Mouse (Mus musculus) heart, embryonic 15.5 days (tissue): ENCODE data around the gene Ptges3l. TPM values are rescaled to one million over a fixed set of nuclear protein-coding genes. Genes with fewer than 3 reads are reported as not detected.

Experiments used
- ATAC-seq: fragments of 200-750 bp; cut with Nextera tagmentation; replicated peaks from 2 replicates; pipeline ENCODE4 v1.8.0; 2017; ENCODE audit warnings: low read depth, moderate TSS enrichment; ENCODE audit not compliant: insufficient number of reproducible peaks, insufficient read depth, low FRiP score
- H3K27ac ChIP-seq: fragments of 300-500 bp; sonication (generic); 2 replicates; pipeline ENCODE4 v1.5.1; 2015; ENCODE audit warnings: mild to moderate bottlenecking, inconsistent platforms
- H3K27me3 ChIP-seq: fragments of 300-500 bp; sonication (generic); 2 replicates; pipeline ENCODE4 v1.6.1; 2015; ENCODE audit warnings: inconsistent platforms
- H3K36me3 ChIP-seq: fragments of 300-500 bp; sonication (generic); 2 replicates; pipeline ENCODE4 v1.6.1; 2015; ENCODE audit warnings: mild to moderate bottlenecking, inconsistent platforms
- H3K4me1 ChIP-seq: fragments of 300-500 bp; sonication (generic); replicated peaks from 2 replicates; pipeline ENCODE4 v1.6.1; 2015; ENCODE audit warnings: inconsistent platforms
- H3K4me2 ChIP-seq: fragments of 300-500 bp; sonication (generic); 2 replicates; pipeline ENCODE4 v1.6.1; 2015; ENCODE audit warnings: inconsistent platforms, mild to moderate bottlenecking, moderate library complexity
- H3K4me3 ChIP-seq: fragments of 300-500 bp; sonication (generic); 2 replicates; pipeline ENCODE4 v1.5.1; 2015; ENCODE audit warnings: mild to moderate bottlenecking, inconsistent platforms
- H3K9ac ChIP-seq: fragments of 300-500 bp; sonication (generic); 2 replicates; pipeline ENCODE4 v1.6.1; 2015; ENCODE audit warnings: mild to moderate bottlenecking, inconsistent platforms
- H3K9me3 ChIP-seq: fragments of 300-500 bp; sonication (generic); replicated peaks from 2 replicates; pipeline ENCODE4 v1.6.1; 2016; ENCODE audit warnings: inconsistent platforms
- WGBS: fragments of 180-500 bp; shearing (Covaris S2); methylation state at CpG from one replicate; pipeline ENCODE4 v1.1.7; 2015; ENCODE audit warnings: mixed read lengths; 5-methylcytosine and 5-hydroxymethylcytosine counted together
- polyA plus RNA-seq: library from polyadenylated mRNA; unstranded; fragments of >200 nt; fragmentation: Nextera tagmentation; extraction: Ambion mirVana; gene quantifications from 2 replicates; pipeline ENCODE4 v1.2.1, GENCODE M21; 2015

The Ptges3l gene
- polyA plus RNA-seq, 1 experiment from 2014 or later = 81.5 TPM

- peak within 1 kb of the TSS; percentile 91 for H3K4me3 ChIP-seq
- H3K9ac ChIP-seq = peak within 1 kb of the TSS; percentile 78
- H3K4me2 ChIP-seq = peak within 1 kb of the TSS; percentile 93
- H3K27ac ChIP-seq = peak within 1 kb of the TSS; percentile 87
- H3K27me3 ChIP-seq = no peaks in the 10 kb centered on the region
- no peaks in the 10 kb centered on the region for H3K9me3 ChIP-seq
- peaks cover 53% of the 10 kb centered on the region for H3K4me1 ChIP-seq
- peak; percentile 71 for ATAC-seq
- under 1% methylated on average over 60 of the region's 60 CpGs for WGBS
- H3K36me3 ChIP-seq = peaks cover 17% of the 10 kb centered on the region
Observed at GRCm38 (mm10) chr11:101465869-101466551, 40.9 kb upstream of the Ptges3l start, which contains the start of gene Vat1. Gene Vat1 (minus strand): TSS chr11:101466230.

GRCm38 (mm10) chr11:101465101-101465868 lies 40.2 kb upstream of the Ptges3l start:
- Histone ChIP-seq H3K4me3 (peak overlapping the region; percentile 91), H3K9ac (peak overlapping the region; percentile 78), H3K27me3 (no peaks in the 10 kb centered on the region), H3K4me1 (peaks cover 53% of the 10 kb centered on the region), H3K36me3 (peaks cover 23% of the 10 kb centered on the region), H3K9me3 (no peaks in the 10 kb centered on the region), H3K27ac (peak overlapping the region; percentile 87), H3K4me2 (peak overlapping the region; percentile 93)
- under 1% methylated on average over 50 of the region's 51 CpGs for WGBS
- ATAC-seq = 0 out of 2 replicates have a peak, but pooled peaks have one; percentile 34

- ATAC-seq = no peak
- Histone ChIP-seq H3K9me3 (no peaks in the 10 kb centered on the region), H3K36me3 (peaks cover 32% of the 10 kb centered on the region), H3K9ac (peak within 1 kb of the TSS; percentile 78), H3K4me3 (peak within 1 kb of the TSS; percentile 91), H3K4me1 (peaks cover 54% of the 10 kb centered on the region), H3K4me2 (peak within 1 kb of the TSS; percentile 93), H3K27ac (peak within 1 kb of the TSS; percentile 87), H3K27me3 (no peaks in the 10 kb centered on the region)
- WGBS = 11% methylated on average over 12 of the region's 12 CpGs
Observed at GRCm38 (mm10) chr11:101464211-101465100, 39.3 kb upstream of the Ptges3l start, which contains the start of gene Rnd2. Gene Rnd2 (plus strand): TSS chr11:101464999.

- Histone ChIP-seq H3K9me3 (no peaks in the 10 kb centered on the region), H3K4me1 (peaks cover 45% of the 10 kb centered on the region), H3K27ac (no peak overlapping the region), H3K4me2 (no peak overlapping the region), H3K36me3 (peaks cover 47% of the 10 kb centered on the region), H3K4me3 (no peak overlapping the region), H3K27me3 (no peaks in the 10 kb centered on the region), H3K9ac (no peak overlapping the region)
- WGBS = 52% methylated on average over 13 of the region's 13 CpGs
- ATAC-seq = no peak
Observed at GRCm38 (mm10) chr11:101462583-101463440, 37.7 kb upstream of the Ptges3l start.

- Histone ChIP-seq H3K27me3 (no peaks in the 10 kb centered on the region), H3K4me3 (no peak overlapping the region), H3K36me3 (peaks cover 54% of the 10 kb centered on the region), H3K4me2 (no peak overlapping the region), H3K9ac (no peak overlapping the region), H3K27ac (no peak overlapping the region), H3K9me3 (no peaks in the 10 kb centered on the region), H3K4me1 (peaks cover 38% of the 10 kb centered on the region)
- 84% methylated on average over 14 of the region's 14 CpGs for WGBS
- ATAC-seq = no peak
Observed at GRCm38 (mm10) chr11:101462141-101462540, 37.0 kb upstream of the Ptges3l start.

GRCm38 (mm10) chr11:101460321-101460720 lies 35.2 kb upstream of the Ptges3l start:
- no peaks in the 10 kb centered on the region for H3K27me3 ChIP-seq
- H3K9ac ChIP-seq = no peak overlapping the region
- peaks cover 60% of the 10 kb centered on the region for H3K36me3 ChIP-seq
- H3K4me1 ChIP-seq = peaks cover 29% of the 10 kb centered on the region
- no peak for ATAC-seq
- 79% methylated on average over 15 of the region's 15 CpGs for WGBS
- H3K9me3 ChIP-seq = no peaks in the 10 kb centered on the region
- no peak overlapping the region for H3K4me3 ChIP-seq
- no peak overlapping the region for H3K4me2 ChIP-seq
- no peak overlapping the region for H3K27ac ChIP-seq

- no peak overlapping the region for H3K4me2 ChIP-seq
- no peak overlapping the region for H3K4me3 ChIP-seq
- WGBS = 43% methylated on average over 5 of the region's 6 CpGs
- H3K27me3 ChIP-seq = no peaks in the 10 kb centered on the region
- ATAC-seq = no peak
- no peak overlapping the region for H3K9ac ChIP-seq
- no peak overlapping the region for H3K27ac ChIP-seq
- H3K4me1 ChIP-seq = peaks cover 26% of the 10 kb centered on the region
- no peaks in the 10 kb centered on the region for H3K9me3 ChIP-seq
- H3K36me3 ChIP-seq = peaks cover 60% of the 10 kb centered on the region
Observed at GRCm38 (mm10) chr11:101459716-101460115, 34.6 kb upstream of the Ptges3l start.

- no peak overlapping the region for H3K4me3 ChIP-seq
- H3K9ac ChIP-seq = no peak overlapping the region
- no peak for ATAC-seq
- no peak overlapping the region for H3K4me2 ChIP-seq
- H3K4me1 ChIP-seq = peaks cover 12% of the 10 kb centered on the region
- no peaks in the 10 kb centered on the region for H3K27me3 ChIP-seq
- H3K36me3 ChIP-seq = peaks cover 60% of the 10 kb centered on the region
- 84% methylated on average over 12 of the region's 12 CpGs for whole genome bisulfite sequencing
- H3K27ac ChIP-seq = no peak overlapping the region
- no peaks in the 10 kb centered on the region for H3K9me3 ChIP-seq
Observed at GRCm38 (mm10) chr11:101458217-101458616, 33.1 kb upstream of the Ptges3l start.

GRCm38 (mm10) chr11:101457631-101458030 lies 32.5 kb upstream of the Ptges3l start:
- Histone ChIP-seq H3K4me1 (peaks cover 6% of the 10 kb centered on the region), H3K4me3 (no peak overlapping the region), H3K27ac (no peak overlapping the region), H3K36me3 (peaks cover 59% of the 10 kb centered on the region), H3K9me3 (no peaks in the 10 kb centered on the region), H3K27me3 (no peaks in the 10 kb centered on the region), H3K9ac (no peak overlapping the region), H3K4me2 (no peak overlapping the region)
- no peak for ATAC-seq
- WGBS = 86% methylated on average over 9 of the region's 9 CpGs

GRCm38 (mm10) chr11:101455627-101456026 lies 30.5 kb upstream of the Ptges3l start:
- Histone ChIP-seq H3K4me1 (peaks cover 3% of the 10 kb centered on the region; the same call in 1 of the 2 replicates), H3K27me3 (no peaks in the 10 kb centered on the region), H3K27ac (no peak overlapping the region), H3K4me3 (no peak overlapping the region), H3K4me2 (no peak overlapping the region), H3K9me3 (no peaks in the 10 kb centered on the region), H3K9ac (no peak overlapping the region), H3K36me3 (peaks cover 40% of the 10 kb centered on the region)
- no peak for ATAC-seq
- 88% methylated on average over 7 of the region's 7 CpGs for WGBS
